Mouse (Mus musculus) adrenal gland, postnatal 10 days (tissue): ENCODE measurements around the gene Gpr160. TPM values are rescaled to one million over a fixed set of nuclear protein-coding genes. Genes with fewer than 3 reads are reported as not detected.

ENCODE experiments used
- DNase-seq: peaks from one replicate; pipeline ENCODE4 v3.0.0; 2021; ENCODE audit warnings: mixed read lengths
- total RNA-seq, 2 experiments: library from RNA; stranded (reverse); gene quantifications; 2 replicates each; pipeline ENCODE4 v1.2.3; 2021

The Gpr160 gene
- total RNA-seq, 2 experiments from 2014 or later = 3.8 to 4.9 TPM

DNA sequence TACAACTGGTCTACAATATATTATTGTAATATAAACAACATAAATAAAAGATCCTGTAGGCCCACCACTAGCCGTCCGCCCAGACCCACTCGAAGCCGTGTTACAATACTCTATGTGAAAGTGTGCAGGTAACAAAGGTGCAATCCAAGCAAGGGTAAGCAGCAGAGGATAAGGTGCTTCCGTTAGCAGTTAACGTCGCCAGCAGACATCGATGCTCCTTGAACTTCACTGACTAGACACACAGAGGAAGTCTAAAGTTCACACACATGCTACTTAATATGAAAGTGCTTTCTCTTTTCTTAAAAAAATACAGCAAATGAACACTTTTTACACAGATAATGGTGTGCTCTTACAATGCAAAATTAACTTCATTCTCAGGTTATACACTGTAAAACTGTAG, 43.7 kb downstream of the Gpr160 start:
- no peak for DNase-seq

DNA sequence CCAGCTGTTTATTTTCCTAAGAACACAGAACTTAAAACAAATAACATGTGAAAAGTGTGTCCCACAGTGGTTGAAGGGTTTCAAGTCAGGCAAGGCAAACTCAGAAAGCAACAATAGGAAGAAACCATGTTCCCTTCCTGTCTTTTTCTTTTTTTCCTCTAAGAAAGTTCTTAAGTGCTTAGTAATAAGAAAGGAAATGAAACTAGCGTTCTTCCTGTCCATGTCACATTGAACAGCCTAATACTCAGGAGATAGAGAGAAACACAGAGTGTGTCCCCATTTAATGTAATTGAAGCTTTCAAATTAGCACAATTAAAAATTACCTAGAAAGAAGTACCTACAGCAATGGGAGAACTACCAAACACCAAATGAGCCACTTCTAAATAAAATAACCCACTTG, 48.9 kb downstream of the Gpr160 start:
- DNase-seq = no peak

DNA sequence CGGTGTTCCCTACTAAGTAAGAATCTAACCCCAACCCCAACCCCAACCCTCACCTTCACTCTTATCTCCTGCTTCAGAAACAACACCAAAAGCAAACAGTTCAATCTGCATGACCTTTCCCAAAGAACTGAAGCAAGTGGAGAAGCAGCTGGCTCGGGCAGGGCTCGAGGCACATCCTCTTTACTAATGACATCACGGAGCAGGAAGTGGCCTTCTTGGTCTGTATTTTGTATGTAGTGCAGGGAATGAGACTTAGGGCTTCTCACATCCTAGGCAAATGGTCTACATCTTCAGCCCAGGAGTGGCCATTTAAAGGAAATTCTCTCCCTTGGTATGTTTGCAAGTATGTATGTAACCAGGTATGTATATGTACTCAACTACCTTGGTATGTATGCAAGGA, 61.4 kb downstream of the Gpr160 start:
- DNase-seq = no peak

DNA sequence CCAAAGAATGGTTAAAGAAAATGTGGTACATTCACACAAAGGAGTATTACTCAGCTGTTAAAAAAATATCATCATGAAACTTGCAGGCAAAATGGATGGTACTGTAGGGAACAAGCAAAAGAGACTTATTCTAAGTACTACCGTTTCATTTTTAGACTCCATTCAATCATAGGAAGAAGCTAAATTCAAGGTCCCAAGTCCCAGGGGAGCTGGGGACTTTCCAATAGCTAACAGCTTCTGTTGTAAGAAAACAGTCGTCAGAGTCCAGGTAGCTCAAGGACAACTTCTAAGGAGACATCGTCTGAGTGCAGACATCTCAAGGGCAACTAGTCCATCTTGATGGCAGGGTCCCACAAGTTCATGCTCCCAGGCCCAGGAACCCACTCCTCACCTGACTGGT, 71.9 kb downstream of the Gpr160 start:
- DNase-seq = peak; percentile 7

DNA sequence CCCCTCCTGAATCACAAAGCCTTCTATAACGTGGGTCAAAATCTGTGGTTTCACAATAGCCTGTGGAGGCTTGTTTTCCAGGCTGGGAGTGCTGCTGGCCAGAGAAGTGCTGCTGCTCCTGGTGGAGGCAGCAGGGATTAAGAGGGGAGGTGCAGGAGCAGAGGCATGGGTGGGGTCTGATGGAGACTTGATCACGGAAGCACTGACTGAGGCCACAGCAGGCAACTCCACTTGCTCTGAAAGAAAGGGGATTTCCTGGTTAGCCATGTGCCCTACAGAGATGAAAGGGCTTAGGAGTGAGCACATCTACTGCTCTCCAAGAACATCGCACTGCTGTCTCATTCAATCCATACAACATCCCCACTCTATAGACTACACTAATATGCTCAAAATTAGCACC, 74.1 kb downstream of the Gpr160 start:
- peak; percentile 10 for DNase-seq

DNA sequence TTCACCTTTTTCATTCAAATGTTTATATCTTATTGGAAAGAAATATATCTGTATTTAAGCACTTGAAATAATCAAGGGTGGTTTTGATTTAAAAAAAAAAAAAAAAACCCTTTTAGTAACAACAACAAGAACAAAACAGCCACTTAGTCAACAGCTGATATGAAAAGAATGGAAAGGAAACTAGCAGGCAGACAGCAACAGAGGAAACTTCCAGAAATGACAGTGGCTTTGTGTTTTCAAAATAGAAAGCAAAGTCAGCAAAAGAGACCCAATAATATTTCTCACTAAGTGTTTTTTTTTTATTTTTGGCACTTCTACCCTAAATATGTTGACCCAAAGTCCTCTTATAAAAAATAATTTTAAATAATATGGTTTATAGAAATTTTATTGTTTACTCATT, 78.6 kb downstream of the Gpr160 start:
- DNase-seq = no peak

Other genes starting within 250 kb of the Gpr160 start
- not detected for gene Lrriq4, start 211.4 kb upstream of the Gpr160 start, total RNA-seq
- gene Lrrc34, start 208.1 kb upstream of the Gpr160 start, total RNA-seq = under 1 TPM in 1 of 2 experiments, not detected in 1; 0.15 TPM
- not detected for gene Lrrc31, start 156.1 kb upstream of the Gpr160 start, total RNA-seq
- under 1 TPM in 1 of 2 experiments, not detected in 1; 0.12 TPM for gene Samd7, start 109.7 kb upstream of the Gpr160 start, total RNA-seq
- gene Sec62, start 63.1 kb upstream of the Gpr160 start, total RNA-seq = 10 to 100 TPM; 66.5 to 74.7 TPM
- 10 to 100 TPM; 21.2 to 26.6 TPM for gene Phc3, start 113.5 kb downstream of the Gpr160 start, total RNA-seq
- gene Prkci, start 139.8 kb downstream of the Gpr160 start, total RNA-seq = 10 to 100 TPM; 44.2 to 48.6 TPM
- 10 to 100 TPM; 37.7 to 53.8 TPM for gene Skil, start 239.1 kb downstream of the Gpr160 start, total RNA-seq